Mouse (Mus musculus): ENCODE results near the gene Mapk3. TPM values are rescaled to one million over a fixed set of nuclear protein-coding genes. Genes with fewer than 3 reads are reported as not detected.

Gene Mapk3
- total RNA-seq (2012; rRNA removed) = 13.2 and 25.3 TPM in 2 replicates
- 20.3 and 22.4 TPM in 2 replicates for total RNA-seq (2014; rRNA removed)
- 38.9 and 48.5 TPM in 2 replicates for polyA plus RNA-seq (2012; ENCODE audit: insufficient read length, low read depth)

GRCm38 (mm10) chr7:126759050-126759671 is at the start of gene Mapk3:
Gene Mapk3, plus strand, starts transcription at chr7:126759601.
- DNase-seq (ENCODE audit: extremely low read depth) = peak; percentile 93
- peak within 1 kb of the TSS; percentile 88 for H3K4me2 ChIP-seq (ENCODE audit: insufficient read depth, low read depth, poor library complexity, severe bottlenecking)
- no peaks in the 10 kb centered on the region for H3K27me3 ChIP-seq (replicated peaks)
- dilution Hi-C loops (cut with MboI; ENCODE audit: extremely low pct_ligation_motif_present, extremely low pct_unique_long_range_greater_than_20kb, low sequenced_read_pairs) = no loop called here
- H3K36me3 ChIP-seq (replicated peaks in 1 of 2; ENCODE audit: control insufficient read depth in 1 of 2, insufficient read depth in 1 of 2, low read length in 1 of 2) = peaks cover 8 to 25% of the 10 kb centered on the region in 2 experiments
- no peaks in the 10 kb centered on the region for H3K9me3 ChIP-seq (replicated peaks; ENCODE audit: low read length)
- TF ChIP-seq CHD1 (IDR thresholded peaks at IDR 0.05; ENCODE audit: low read depth, low read length) = no peak
- no peak for TF ChIP-seq JUND (conservative IDR thresholded peaks at IDR 0.05; ENCODE audit: low read depth, low read length)
- TF ChIP-seq MEF2A (IDR thresholded peaks at IDR 0.05; ENCODE audit: borderline replicate concordance, low read depth, low read length) = no peak
- TF ChIP-seq MAFK (IDR thresholded peaks at IDR 0.05; ENCODE audit: insufficient replicate concordance, low read length) = no peak
- TF ChIP-seq PAX5 (IDR thresholded peaks at IDR 0.05; ENCODE audit: low read length) = no peak
- peak; percentile 91; the same call in 1 of the 2 replicates for TF ChIP-seq E2F4 (IDR thresholded peaks at IDR 0.05; ENCODE audit: insufficient replicate concordance, low read depth, low read length)
- TF ChIP-seq ZKSCAN1 (IDR thresholded peaks at IDR 0.05; ENCODE audit: borderline replicate concordance, low read depth, low read length) = no peak
- no peak for TF ChIP-seq NELFE (IDR thresholded peaks at IDR 0.05; ENCODE audit: low read depth, low read length)
- TF ChIP-seq POLR2A (IDR thresholded peaks at IDR 0.05; ENCODE audit: low read depth, low read length) = peak; percentile 49; the same call in 1 of the 2 replicates
- no peak for TF ChIP-seq SMC3 (IDR thresholded peaks at IDR 0.05; ENCODE audit: low read depth, low read length)
- no peak for TF ChIP-seq IRF4 (IDR thresholded peaks at IDR 0.05; ENCODE audit: low read depth, low read length)
- no peak for TF ChIP-seq ELF1 (IDR thresholded peaks at IDR 0.05; ENCODE audit: low read depth, low read length)
- TF ChIP-seq TCF12 (IDR thresholded peaks at IDR 0.05; ENCODE audit: low read depth, low read length) = 0 out of 2 replicates have a peak, but pooled peaks have one; percentile 9
- peak in 1 of 2 experiments; percentile 72; a peak in 2 of 4 replicates for TF ChIP-seq CTCF (conservative IDR thresholded peaks at IDR 0.05 in 1 of 2, IDR thresholded peaks at IDR 0.05 in 1 of 2; ENCODE audit: low read depth in 2 of 2, low read length in 2 of 2)
- no peak for TF ChIP-seq CHD2 (IDR thresholded peaks at IDR 0.05; ENCODE audit: low read length)
- no peak for TF ChIP-seq BHLHE40 (IDR thresholded peaks at IDR 0.05; ENCODE audit: low read depth, low read length)
- peak; percentile 20 for TF ChIP-seq RAD21 (IDR thresholded peaks at IDR 0.05; ENCODE audit: low read depth, low read length)
- no peak for TF ChIP-seq JUN (IDR thresholded peaks at IDR 0.05; ENCODE audit: insufficient read depth, low read depth, low read length)
- TF ChIP-seq USF1 (IDR thresholded peaks at IDR 0.05; ENCODE audit: low read depth, low read length) = peak; percentile 83
- TF ChIP-seq UBTF (IDR thresholded peaks at IDR 0.05; ENCODE audit: low read depth, low read length) = no peak
- no peak for TF ChIP-seq HCFC1 (IDR thresholded peaks at IDR 0.05; ENCODE audit: low read depth, low read length)
- TF ChIP-seq EP300 (IDR thresholded peaks at IDR 0.05; ENCODE audit: low read length) = no peak
- peak; percentile 34; the same call in 1 of the 2 replicates for TF ChIP-seq MAX (IDR thresholded peaks at IDR 0.05; ENCODE audit: low read length)
- TF ChIP-seq MYC (IDR thresholded peaks at IDR 0.05; ENCODE audit: low read depth, low read length) = no peak
- peak; percentile 51; the same call in 1 of the 2 replicates for TF ChIP-seq USF2 (conservative IDR thresholded peaks at IDR 0.05; ENCODE audit: low read depth, low read length)
- peak; percentile 43; the same call in 1 of the 2 replicates for TF ChIP-seq MAZ (IDR thresholded peaks at IDR 0.05; ENCODE audit: low read depth, low read length)
- peak; percentile 68 for TF ChIP-seq NRF1 (IDR thresholded peaks at IDR 0.05; ENCODE audit: low read depth, low read length)
- no peak for TF ChIP-seq RCOR1 (conservative IDR thresholded peaks at IDR 0.05; ENCODE audit: low read depth, low read length)
- no peak for TF ChIP-seq TBP (conservative IDR thresholded peaks at IDR 0.05; ENCODE audit: low read depth, low read length)
- TF ChIP-seq ZC3H11A (IDR thresholded peaks at IDR 0.05; ENCODE audit: low read depth, low read length) = no peak
- in situ Hi-C loops (cut with MboI; ENCODE audit: low pct_ligation_motif_present, low pct_unique_long_range_greater_than_20kb, low sequenced_read_pairs) = no loop called here
- no peak within 1 kb of the TSS; the same call in 1 of the 2 replicates for H3K27ac ChIP-seq (ENCODE audit: insufficient read depth, low read depth)
- H3K79me2 ChIP-seq (replicated peaks; ENCODE audit: control insufficient read depth, extremely low read depth, insufficient read depth, poor library complexity, severe bottlenecking) = no peaks in the 10 kb centered on the region
- H3K4me1 ChIP-seq (ENCODE audit: control insufficient read depth in 1 of 2, insufficient read depth in 2 of 2) = peaks cover 8 to 53% of the 10 kb centered on the region in 2 experiments
- peak within 1 kb of the TSS; percentile 71 to 77 (median 75) for H3K4me3 ChIP-seq (replicated peaks in 1 of 3; ENCODE audit: low read depth in 2 of 3, low read length in 2 of 3, poor library complexity in 1 of 3)
- peak within 1 kb of the TSS; percentile 50 for H3K9ac ChIP-seq (ENCODE audit: insufficient read depth, low read depth)
